Mouse (Mus musculus): ENCODE results near the gene Mospd3. TPM values are rescaled to one million over a fixed set of nuclear protein-coding genes. Genes with fewer than 3 reads are reported as not detected.
"Not testable (repeated sequence)": the region's sequence is repeated elsewhere in the genome, so short reads cannot be mapped to it uniquely, and the experiment has no call there.

Mospd3 gene
- total RNA-seq, 2 experiments from 2014 or later, result 36.7 to 40.0 TPM

GRCm38 (mm10) chr5:137623937-137624530, 23.2 kb upstream of the Mospd3 start:
- DNase-seq (ENCODE audit: low spot score in 2 of 2), result no peak

DNA sequence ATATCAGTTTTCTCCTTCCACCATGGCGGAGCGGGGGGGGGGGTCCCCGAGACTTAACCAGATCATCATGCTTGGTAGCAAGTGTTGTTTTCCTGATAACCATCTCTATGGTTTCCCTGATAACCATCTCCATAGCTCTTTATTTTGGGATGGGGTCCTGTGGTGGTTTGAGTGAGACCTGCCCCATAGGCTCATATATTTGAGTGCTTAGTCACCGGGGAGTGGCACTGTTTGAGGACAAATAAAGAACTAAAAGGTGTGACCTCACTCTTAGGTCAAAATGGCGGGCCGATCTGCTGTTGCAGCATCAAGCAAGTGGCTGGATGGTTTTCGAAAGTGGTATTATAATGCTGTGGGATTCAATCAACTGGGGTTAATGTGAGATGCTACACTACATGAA, 14.5 kb upstream of the Mospd3 start:
- no peak for DNase-seq (ENCODE audit: low spot score in 2 of 2)

GRCm38 (mm10) chr5:137614921-137615320, 14.1 kb upstream of the Mospd3 start:
- DNase-seq (ENCODE audit: low spot score in 2 of 2), result not testable (repeated sequence)

DNA sequence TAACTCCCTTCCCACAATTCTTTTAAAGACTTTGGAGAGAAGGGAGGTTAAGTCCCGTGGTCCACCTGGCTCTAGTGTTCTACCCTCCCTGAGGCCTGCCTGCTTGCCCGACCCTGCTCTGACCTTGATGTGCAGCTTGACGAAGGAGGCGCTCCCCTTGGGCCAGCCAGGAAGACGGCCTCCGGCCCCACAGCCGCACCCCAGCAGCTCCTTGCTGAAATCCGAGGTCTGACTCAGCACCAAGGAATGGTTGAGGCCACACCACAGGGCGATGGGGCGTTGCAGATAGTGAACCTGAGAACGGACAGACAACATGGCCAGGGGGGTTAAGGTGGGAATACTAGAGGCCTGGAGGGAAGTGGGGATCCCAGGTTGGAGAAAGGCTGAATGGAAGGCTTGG, 12.7 kb upstream of the Mospd3 start, which contains the start of gene Pcolce:
TSS of gene Pcolce (minus strand) at position 235 of the 400 bp plus-strand sequence.
- DNase-seq (ENCODE audit: low spot score in 2 of 2), result no peak

- no peak for DNase-seq (ENCODE audit: low spot score in 2 of 2)
Measured at GRCm38 (mm10) chr5:137613076-137613475, 12.2 kb upstream of the Mospd3 start.

DNA sequence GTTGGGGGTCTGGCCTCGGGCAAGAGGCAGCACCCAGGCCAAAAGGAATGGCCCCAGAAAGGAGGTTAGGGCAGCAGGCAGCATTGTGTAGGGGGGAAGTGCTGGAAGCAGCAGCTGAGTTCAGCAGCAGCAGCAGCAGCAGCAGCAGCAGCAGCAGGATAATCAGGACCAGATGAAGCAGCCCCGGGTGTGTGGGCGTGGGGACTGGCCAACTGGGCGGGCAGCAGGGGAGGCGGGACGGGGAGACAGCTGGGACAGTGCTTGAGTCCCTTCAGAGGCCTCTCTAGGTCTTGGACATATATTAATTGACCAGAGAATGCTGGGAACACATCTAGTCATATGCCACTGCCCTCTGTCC, 10.4 kb upstream of the Mospd3 start:
- DNase-seq (ENCODE audit: low spot score in 2 of 2), result no peak

DNA sequence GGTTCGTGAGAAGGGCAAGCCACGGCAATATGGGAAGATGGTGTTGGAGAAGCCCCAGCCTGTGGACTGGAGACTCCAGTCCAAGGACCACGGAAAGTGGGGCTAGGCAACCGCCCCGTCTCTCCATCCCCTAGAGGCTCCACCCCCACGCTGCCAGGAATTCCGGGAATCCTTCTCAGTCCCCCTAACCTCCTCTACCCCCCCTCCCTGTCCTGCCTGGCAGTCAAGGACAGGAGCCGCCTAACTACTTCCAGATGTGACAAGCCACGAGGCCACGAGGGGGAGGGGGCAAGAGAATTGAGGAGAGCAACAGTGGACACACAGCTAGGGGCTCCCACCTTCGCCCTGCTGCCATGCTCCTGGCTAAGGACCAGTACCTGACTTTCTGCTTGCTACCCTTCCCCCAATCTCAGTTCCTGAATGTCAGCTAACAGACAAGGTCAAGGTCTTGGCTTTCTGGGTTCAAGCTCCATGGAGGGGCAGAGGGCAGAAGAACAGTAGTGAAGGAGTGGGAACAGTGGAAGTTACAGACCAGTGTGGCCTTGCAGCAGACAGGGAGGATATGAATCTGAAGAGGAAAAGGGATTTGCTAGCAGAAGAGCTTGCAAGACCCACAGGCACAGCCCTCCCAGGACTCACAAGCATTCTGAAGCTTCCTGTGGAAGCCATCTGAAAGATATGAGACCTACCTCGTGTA, 9.8 kb upstream of the Mospd3 start:
- DNase-seq (ENCODE audit: low spot score in 2 of 2), result no peak

- no peak for DNase-seq (ENCODE audit: low spot score in 2 of 2)
Measured at GRCm38 (mm10) chr5:137610056-137610455, 9.2 kb upstream of the Mospd3 start.

DNA sequence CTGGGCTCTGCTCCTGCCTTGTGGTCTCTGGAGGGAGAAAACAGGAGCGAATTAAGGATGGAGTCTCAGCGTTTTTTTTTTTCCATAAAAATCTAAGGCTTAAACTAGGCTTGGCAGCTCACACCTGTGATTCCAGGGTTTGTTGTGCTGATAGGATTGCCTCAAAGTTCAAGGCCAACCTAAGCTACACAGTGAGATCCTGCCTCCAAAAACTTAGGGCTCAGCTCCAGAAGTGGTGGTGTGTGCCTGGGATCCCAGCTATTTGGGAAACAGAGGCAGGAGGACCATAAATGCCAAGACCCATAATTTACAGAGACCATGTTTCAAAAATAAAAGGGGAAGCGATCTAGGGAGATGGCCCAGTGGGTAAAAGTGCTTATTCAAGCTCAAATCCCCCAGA, 8.4 kb upstream of the Mospd3 start:
- DNase-seq (ENCODE audit: low spot score in 2 of 2), result no peak

GRCm38 (mm10) chr5:137608654-137609190, 7.9 kb upstream of the Mospd3 start:
- DNase-seq (ENCODE audit: low spot score in 2 of 2), result no peak

- DNase-seq (ENCODE audit: low spot score in 2 of 2), result no peak
Measured at GRCm38 (mm10) chr5:137607860-137608653, 7.2 kb upstream of the Mospd3 start.

DNA sequence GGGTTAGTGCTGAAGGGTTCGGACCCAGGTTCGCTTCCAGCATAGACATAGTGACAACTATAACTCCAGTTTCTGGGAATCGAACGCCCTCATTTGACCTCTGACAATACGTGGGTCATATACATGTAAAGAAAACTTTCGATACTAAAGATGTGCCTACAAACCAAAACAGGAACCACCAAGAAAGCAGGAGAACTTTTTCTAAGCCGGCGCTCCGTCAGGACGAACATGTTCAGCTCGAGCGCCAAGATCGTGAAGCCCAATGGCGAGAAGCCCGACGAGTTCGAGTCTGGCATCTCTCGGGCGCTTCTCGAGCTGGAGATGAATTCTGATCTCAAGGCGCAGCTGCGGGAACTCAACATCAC, 489 bp upstream of the Mospd3 start:
- no peak for DNase-seq (ENCODE audit: low spot score in 2 of 2)

DNA sequence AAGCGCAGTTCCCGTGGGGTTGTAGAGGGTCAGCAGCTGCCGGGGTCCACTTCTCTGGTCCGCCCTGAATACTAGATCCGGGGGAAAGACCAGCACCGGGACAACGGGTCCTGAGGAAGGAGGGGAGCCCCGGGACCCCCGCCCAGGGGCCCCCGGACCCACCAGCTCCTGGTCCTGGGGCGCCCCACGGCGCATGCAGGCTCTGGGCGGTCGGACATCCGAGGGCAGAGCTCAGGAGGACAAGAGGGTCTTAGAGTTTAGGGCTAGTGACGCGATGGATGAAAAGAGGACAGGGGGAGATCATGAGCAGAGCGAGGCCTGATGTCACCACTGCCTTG, 608 bp downstream of the Mospd3 start:
- DNase-seq (ENCODE audit: low spot score in 2 of 2), result no peak

- no peak for DNase-seq (ENCODE audit: low spot score in 2 of 2)
Measured at GRCm38 (mm10) chr5:137599600-137599999, 1.3 kb downstream of the Mospd3 start.

DNA sequence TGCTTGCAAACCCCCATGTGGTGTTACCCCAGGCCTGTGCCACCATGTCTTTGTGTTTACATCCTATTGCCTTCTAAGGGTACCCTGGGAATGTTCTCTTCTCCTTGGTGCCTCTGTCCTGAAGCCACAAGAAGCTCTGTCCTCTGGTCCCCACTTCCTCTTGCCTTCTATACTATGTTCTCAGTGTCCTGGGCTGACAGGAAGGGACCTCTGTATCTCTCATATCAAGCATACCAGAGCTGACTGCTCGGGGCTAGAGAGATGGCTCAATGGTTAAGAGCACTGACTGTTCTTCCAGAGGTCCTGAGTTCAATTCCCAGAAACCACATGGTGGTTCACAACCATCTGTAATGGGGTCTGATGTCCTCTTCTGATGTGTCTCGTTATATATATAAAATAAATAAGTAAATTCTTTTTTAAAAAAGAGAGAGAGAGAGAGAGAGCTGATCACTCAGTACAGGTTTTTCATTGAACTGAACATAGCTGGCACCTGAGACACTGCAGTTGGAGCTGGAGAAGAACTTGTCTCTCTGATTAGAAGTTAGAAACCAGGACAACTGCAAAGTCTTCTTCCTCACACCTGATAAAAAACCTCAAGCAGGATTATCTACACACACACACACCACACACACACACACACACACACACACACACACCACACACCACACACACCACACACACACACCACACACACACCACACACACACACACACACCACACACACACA, 2.6 kb downstream of the Mospd3 start:
- DNase-seq (ENCODE audit: low spot score in 2 of 2), result no peak

GRCm38 (mm10) chr5:137597625-137598024, 3.2 kb downstream of the Mospd3 start:
- DNase-seq (ENCODE audit: low spot score in 2 of 2), result no peak

DNA sequence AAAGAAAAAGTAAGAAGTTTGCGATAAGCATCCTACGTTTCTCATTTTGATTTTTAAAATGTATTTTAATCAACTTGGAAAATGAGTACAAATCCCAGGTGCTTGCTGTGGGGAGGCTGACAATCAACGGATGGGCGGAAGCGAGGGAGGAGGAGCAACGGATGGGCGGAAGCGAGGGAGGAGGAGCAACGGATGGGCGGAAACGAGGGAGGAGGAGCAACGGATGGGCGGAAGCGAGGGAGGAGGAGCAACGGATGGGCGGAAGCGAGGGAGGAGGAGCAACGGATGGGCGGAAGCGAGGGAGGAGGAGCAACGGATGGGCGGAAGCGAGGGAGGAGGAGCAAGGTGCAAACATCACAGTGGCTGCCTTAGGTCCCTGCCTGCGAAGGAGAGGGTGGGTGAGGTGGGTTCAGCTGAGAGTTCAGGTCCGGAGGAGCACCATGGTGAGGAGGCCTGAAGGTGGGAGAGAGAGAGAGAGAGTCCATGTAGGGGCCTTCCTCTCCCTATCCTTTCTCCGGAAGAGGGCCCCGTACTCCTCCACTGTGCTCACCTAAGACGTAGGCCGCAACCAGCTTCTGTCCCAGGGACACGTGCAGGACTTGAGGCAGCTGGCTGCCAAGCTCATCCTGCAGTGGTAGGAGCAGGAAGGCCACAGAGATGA, 4.1 kb downstream of the Mospd3 start:
- DNase-seq (ENCODE audit: low spot score in 2 of 2), result no peak

DNA sequence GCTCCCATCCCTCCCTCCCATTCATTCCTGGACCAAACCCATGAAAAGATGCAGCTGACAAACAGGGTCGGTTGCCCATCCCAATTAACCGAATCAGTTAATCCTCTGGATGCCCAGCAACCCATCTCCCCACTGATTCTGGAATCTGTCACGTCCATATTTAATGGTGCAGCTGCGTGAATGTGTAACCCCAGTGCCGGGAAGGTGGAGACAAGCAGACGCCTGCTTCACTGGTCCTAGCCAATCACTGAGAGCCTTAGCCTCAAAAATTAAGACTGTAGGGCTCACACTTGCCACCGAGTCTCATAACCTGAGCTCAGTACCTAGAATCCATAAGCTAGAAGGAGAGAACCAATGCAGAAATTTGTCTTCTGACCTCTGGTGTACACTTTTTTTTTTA, 4.9 kb downstream of the Mospd3 start:
- DNase-seq (ENCODE audit: low spot score in 2 of 2), result no peak

- DNase-seq (ENCODE audit: low spot score in 2 of 2), result no peak
Measured at GRCm38 (mm10) chr5:137590507-137590906, 10.4 kb downstream of the Mospd3 start.

DNA sequence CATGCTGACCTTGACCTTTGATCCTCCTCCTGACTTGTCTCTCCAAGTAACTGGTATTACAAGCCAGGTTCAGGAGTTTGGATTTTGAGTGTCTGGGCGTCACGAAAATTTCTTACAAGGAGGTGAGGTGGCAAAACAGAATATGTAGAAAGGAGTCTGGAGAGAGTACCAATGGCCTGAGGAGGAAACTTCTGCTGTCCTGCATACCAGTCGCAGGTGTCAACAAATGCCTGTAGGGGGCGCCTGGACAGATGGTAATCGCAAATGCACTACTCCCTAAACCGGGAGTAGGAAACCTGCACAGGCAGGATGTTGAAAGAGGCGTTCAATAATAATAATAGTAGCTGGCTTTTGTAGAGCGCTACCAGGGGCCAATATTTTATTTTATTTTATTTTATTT, 15.9 kb downstream of the Mospd3 start:
- DNase-seq (ENCODE audit: low spot score in 2 of 2), result peak; percentile 56 to 70

DNA sequence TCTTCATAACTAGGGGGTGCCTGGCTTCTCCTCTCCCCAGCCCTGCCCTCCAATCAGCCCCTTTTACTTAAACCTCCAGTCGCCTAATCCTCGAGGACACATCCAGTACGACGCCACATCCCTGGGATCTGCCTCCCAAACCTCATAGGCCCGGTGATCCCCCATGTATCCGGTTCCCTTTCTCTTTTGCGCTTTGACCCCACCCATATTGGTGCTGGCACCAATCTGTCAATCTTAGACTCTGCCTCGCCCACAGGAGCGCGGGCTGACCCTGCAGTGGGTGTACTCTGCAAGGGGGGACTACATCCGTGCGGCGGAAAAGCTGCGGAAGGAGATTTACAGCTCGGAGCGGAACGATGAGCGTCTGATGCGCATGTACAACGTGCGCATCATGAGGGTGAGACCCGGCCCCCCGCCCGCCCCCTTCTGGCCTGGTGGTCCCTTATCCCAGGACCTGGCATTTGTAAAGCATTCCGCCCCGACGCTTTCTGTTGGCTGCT, 17.1 kb downstream of the Mospd3 start:
- peak; percentile 64 to 74 for DNase-seq (ENCODE audit: low spot score in 2 of 2)
